Mouse (Mus musculus): Measurements from ENCODE around the gene Krtap3-3.

- no peak for TF ChIP-seq TAL1 (IDR thresholded peaks at IDR 0.05; ENCODE audit: low read length)
- no peak for TF ChIP-seq GATA1 (IDR thresholded peaks at IDR 0.05; ENCODE audit: low read length)
These were observed 30.0 kb upstream of the Krtap3-3 start, which contains the start of gene Krtap1-5 for GRCm38 (mm10) chr11:99580636-99581035.
